Mouse (Mus musculus) frontal cortex, postnatal 14 days (tissue): ENCODE data around the gene Olfr961.

Experiments
- DNase-seq, 2 experiments: peaks; one replicate each; pipeline ENCODE4 v3.0.0; 2022; ENCODE audit warnings: low spot score in 2 of 2

Olfr961 gene

GRCm38 (mm10) chr9:39644785-39645184 is at the start of gene Olfr961:
TSS of gene Olfr961 (plus strand) at chr9:39645085.
- DNase-seq, result no peak

GRCm38 (mm10) chr9:39602536-39603332 is 42.2 kb upstream of the Olfr961 start:
- DNase-seq, result peak; percentile 8 to 20

GRCm38 (mm10) chr9:39603333-39603845 is 41.5 kb upstream of the Olfr961 start:
- peak in 1 of 2 experiments; percentile 5 for DNase-seq

GRCm38 (mm10) chr9:39603999-39604453 is 40.9 kb upstream of the Olfr961 start, which contains the start of gene AW551984:
TSS of gene AW551984 (minus strand) at chr9:39604403.
- DNase-seq, result peak in 1 of 2 experiments; percentile 6

- no peak for DNase-seq
Observed at GRCm38 (mm10) chr9:39608497-39608896, 36.4 kb upstream of the Olfr961 start.

GRCm38 (mm10) chr9:39610355-39610754 is 34.5 kb upstream of the Olfr961 start, which contains the start of gene Olfr148:
TSS of gene Olfr148 (plus strand) at chr9:39610655.
- no peak for DNase-seq

- no peak for DNase-seq
Observed at GRCm38 (mm10) chr9:39611953-39612352, 32.9 kb upstream of the Olfr961 start.

- no peak for DNase-seq
Observed at GRCm38 (mm10) chr9:39621073-39621472, 23.8 kb upstream of the Olfr961 start, which contains the start of gene Olfr960. TSS of gene Olfr960 (plus strand) at chr9:39621373.

GRCm38 (mm10) chr9:39623783-39624182 is 21.1 kb upstream of the Olfr961 start:
- DNase-seq, result no peak

- DNase-seq, result no peak
Observed at GRCm38 (mm10) chr9:39624711-39625110, 20.2 kb upstream of the Olfr961 start.

GRCm38 (mm10) chr9:39629069-39629468 is 15.8 kb upstream of the Olfr961 start:
- no peak for DNase-seq

- DNase-seq, result peak in 1 of 2 experiments; percentile 7
Observed at GRCm38 (mm10) chr9:39633913-39634594, 10.8 kb upstream of the Olfr961 start.

- no peak for DNase-seq
Observed at GRCm38 (mm10) chr9:39647382-39647781, 2.5 kb downstream of the Olfr961 start.

- no peak for DNase-seq
Observed at GRCm38 (mm10) chr9:39654756-39655396, 10.0 kb downstream of the Olfr961 start.

GRCm38 (mm10) chr9:39666905-39667304 is 22.0 kb downstream of the Olfr961 start, which contains the start of gene Olfr963:
TSS of gene Olfr963 (plus strand) at chr9:39667205.
- no peak for DNase-seq

- DNase-seq, result no peak
Observed at GRCm38 (mm10) chr9:39669723-39670122, 24.8 kb downstream of the Olfr961 start.

- DNase-seq, result no peak
Observed at GRCm38 (mm10) chr9:39674820-39675219, 29.9 kb downstream of the Olfr961 start.

- no peak for DNase-seq
Observed at GRCm38 (mm10) chr9:39678557-39678956, 33.7 kb downstream of the Olfr961 start.

- DNase-seq, result no peak
Observed at GRCm38 (mm10) chr9:39679280-39679679, 34.4 kb downstream of the Olfr961 start.
